Mouse (Mus musculus) kidney, embryonic 15.5 days (tissue): ENCODE measurements around the gene 1700019D03Rik. TPM values are rescaled to one million over a fixed set of nuclear protein-coding genes. Genes with fewer than 3 reads are reported as not detected.

Source experiments
- ATAC-seq: fragments of 200-750 bp; cut with Nextera tagmentation; replicated peaks from 2 replicates; pipeline ENCODE4 v1.8.0; 2017; ENCODE audit warnings: moderate TSS enrichment; ENCODE audit not compliant: low FRiP score
- H3K27ac ChIP-seq: fragments of 300-500 bp; sonication (generic); 2 replicates; pipeline ENCODE4 v1.5.1; 2015; ENCODE audit warnings: mild to moderate bottlenecking, inconsistent platforms
- H3K27me3 ChIP-seq: fragments of 300-500 bp; sonication (generic); 2 replicates; pipeline ENCODE4 v1.6.1; 2015; ENCODE audit warnings: inconsistent platforms
- H3K36me3 ChIP-seq: fragments of 300-500 bp; sonication (generic); 2 replicates; pipeline ENCODE4 v1.6.1; 2015; ENCODE audit warnings: inconsistent platforms
- H3K4me1 ChIP-seq: fragments of 300-500 bp; sonication (generic); 2 replicates; pipeline ENCODE4 v1.6.1; 2015; ENCODE audit warnings: inconsistent platforms
- H3K4me2 ChIP-seq: fragments of 300-500 bp; sonication (generic); 2 replicates; pipeline ENCODE4 v1.6.1; 2015; ENCODE audit warnings: moderate library complexity, mild to moderate bottlenecking, inconsistent platforms
- H3K4me3 ChIP-seq: fragments of 300-500 bp; sonication (generic); replicated peaks from 2 replicates; pipeline ENCODE4 v1.5.1; 2015; ENCODE audit warnings: mild to moderate bottlenecking, inconsistent platforms
- H3K9ac ChIP-seq: fragments of 300-500 bp; sonication (generic); 2 replicates; pipeline ENCODE4 v1.6.1; 2015; ENCODE audit warnings: mild to moderate bottlenecking, inconsistent platforms
- H3K9me3 ChIP-seq: fragments of 300-500 bp; sonication (generic); replicated peaks from 2 replicates; pipeline ENCODE4 v1.6.1; 2016; ENCODE audit warnings: inconsistent platforms
- WGBS: fragments of 180-500 bp; shearing (Covaris S2); methylation state at CpG from one replicate; pipeline ENCODE4 v1.1.7; 2015; ENCODE audit warnings: mixed read lengths; 5-methylcytosine and 5-hydroxymethylcytosine counted together
- polyA plus RNA-seq: library from polyadenylated mRNA; unstranded; fragments of >200 nt; fragmentation: Nextera tagmentation; extraction: Ambion mirVana; gene quantifications from 2 replicates; pipeline ENCODE4 v1.2.1, GENCODE M21; 2015

Gene 1700019D03Rik
- 8.5 and 8.6 TPM in 2 replicates for polyA plus RNA-seq

DNA sequence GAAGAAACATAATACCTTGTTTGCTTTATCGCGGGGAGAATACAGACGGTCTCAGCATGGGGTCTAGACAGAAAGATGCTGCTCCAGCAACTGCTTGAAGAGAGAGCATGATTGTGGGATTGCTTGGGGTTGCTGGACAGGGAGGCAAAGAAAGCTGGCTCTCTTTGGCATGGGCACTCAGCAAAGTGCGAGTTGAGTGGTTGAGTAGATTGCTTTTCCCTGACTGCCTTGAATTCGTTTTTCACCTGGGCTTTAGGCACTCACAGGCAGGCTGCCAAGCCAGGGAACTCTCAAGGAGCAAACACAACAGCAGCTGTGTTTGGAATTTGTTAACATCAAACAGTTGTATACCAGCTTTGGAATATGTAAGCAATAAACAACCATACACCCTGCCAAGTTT is at the start of gene 1700019D03Rik:
TSS of gene 1700019D03Rik (minus strand) at position 101 of the 400 bp plus-strand sequence.
- no peak within 1 kb of the TSS for H3K4me2 ChIP-seq
- no peak within 1 kb of the TSS for H3K9ac ChIP-seq
- no peaks in the 10 kb centered on the region for H3K27me3 ChIP-seq
- no peak within 1 kb of the TSS for H3K4me3 ChIP-seq
- H3K9me3 ChIP-seq = no peaks in the 10 kb centered on the region
- no peak for ATAC-seq
- 65% methylated on average over 5 of the region's 5 CpGs for WGBS
- H3K36me3 ChIP-seq = no peaks in the 10 kb centered on the region
- no peaks in the 10 kb centered on the region for H3K4me1 ChIP-seq
- H3K27ac ChIP-seq = no peak within 1 kb of the TSS

- H3K4me3 ChIP-seq = no peak overlapping the region
- H3K4me1 ChIP-seq = peaks cover 10% of the 10 kb centered on the region
- no peaks in the 10 kb centered on the region for H3K36me3 ChIP-seq
- no peak overlapping the region for H3K4me2 ChIP-seq
- no peaks in the 10 kb centered on the region for H3K9me3 ChIP-seq
- ATAC-seq = no peak
- no peaks in the 10 kb centered on the region for H3K27me3 ChIP-seq
- 75% methylated on average over 4 of the region's 4 CpGs for WGBS
- no peak overlapping the region for H3K9ac ChIP-seq
- H3K27ac ChIP-seq = no peak overlapping the region
Observed at GRCm38 (mm10) chr1:53063921-53064320, 43.9 kb upstream of the 1700019D03Rik start.

DNA sequence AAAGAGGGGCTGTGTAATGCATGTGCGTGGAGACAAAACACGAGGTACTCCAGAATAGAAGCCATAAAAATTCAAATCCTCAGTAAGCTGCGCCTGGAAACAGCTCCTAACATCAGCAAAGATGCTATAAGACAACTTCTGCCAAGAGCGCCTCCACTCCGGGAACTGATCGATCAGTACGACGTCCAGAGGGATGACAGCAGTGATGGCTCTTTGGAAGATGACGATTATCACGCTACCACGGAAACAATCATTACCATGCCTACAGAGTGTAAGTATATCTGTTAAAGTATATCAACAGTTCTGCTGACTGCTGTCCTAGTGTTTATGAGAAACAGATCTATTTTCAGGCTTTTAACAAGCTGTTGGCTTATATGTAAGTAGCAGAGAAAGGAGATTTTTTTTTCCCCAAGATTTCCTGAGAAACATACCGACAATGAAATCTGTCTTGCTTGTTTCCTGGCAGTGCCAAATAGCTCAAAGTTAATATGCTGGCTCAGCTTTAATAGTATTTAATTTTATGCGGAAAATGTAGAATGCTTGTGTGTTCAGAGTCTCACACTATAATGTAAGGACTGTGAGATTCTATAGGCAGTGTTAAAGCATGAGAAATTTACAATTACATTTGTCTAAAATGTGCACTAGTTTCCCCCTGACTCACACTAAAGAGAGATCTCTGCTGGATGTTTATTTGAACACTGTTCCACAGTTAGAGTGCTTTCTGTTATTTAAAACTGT is 42.1 kb upstream of the 1700019D03Rik start:
- H3K9ac ChIP-seq = no peak overlapping the region
- no peaks in the 10 kb centered on the region for H3K36me3 ChIP-seq
- WGBS = 78% methylated on average over 13 of the region's 13 CpGs

GRCm38 (mm10) chr1:53061340-53061739 is 41.4 kb upstream of the 1700019D03Rik start, which contains the start of gene Mstn:
Gene Mstn, plus strand, starts transcription at chr1:53061640.
- H3K9ac ChIP-seq = no peak within 1 kb of the TSS
- peak within 1 kb of the TSS; percentile 30; the same call in 1 of the 2 replicates for H3K4me2 ChIP-seq
- WGBS = 38% methylated on average over 6 of the region's 6 CpGs

More for the DNA sequence above, 42.1 kb upstream of the 1700019D03Rik start:
- Histone ChIP-seq H3K4me1 (peaks cover 10% of the 10 kb centered on the region), H3K4me2 (peak overlapping the region; percentile 30; the same call in 1 of the 2 replicates), H3K27ac (no peak overlapping the region), H3K9me3 (no peaks in the 10 kb centered on the region), H3K27me3 (no peaks in the 10 kb centered on the region), H3K4me3 (no peak overlapping the region)
- ATAC-seq = no peak

DNA sequence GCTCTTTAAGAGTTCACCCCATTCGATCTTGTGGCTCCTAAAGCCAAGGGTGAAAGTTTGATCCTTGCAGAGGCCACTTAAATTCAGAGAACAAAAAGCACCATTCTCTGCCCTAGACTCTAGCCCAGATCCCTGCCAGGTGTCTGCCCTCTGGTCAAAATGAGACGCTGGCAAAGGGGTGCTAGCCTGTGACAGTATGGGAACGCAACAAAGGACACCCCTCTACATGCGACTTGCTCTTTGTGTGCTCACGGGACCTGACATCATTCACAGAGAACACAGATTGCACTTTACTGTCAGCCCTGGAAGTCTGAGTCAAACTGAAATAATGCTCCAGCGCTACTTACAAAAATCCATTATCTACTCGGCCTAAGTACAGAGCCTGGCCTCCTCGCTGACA is 40.5 kb upstream of the 1700019D03Rik start:
- no peak for ATAC-seq
- WGBS = 59% methylated on average over 8 of the region's 8 CpGs
- H3K27ac ChIP-seq = no peak overlapping the region
- H3K9me3 ChIP-seq = no peaks in the 10 kb centered on the region
- no peak overlapping the region for H3K4me2 ChIP-seq
- no peaks in the 10 kb centered on the region for H3K27me3 ChIP-seq
- peaks cover 10% of the 10 kb centered on the region for H3K4me1 ChIP-seq
- H3K36me3 ChIP-seq = no peaks in the 10 kb centered on the region
- H3K4me3 ChIP-seq = no peak overlapping the region
- H3K9ac ChIP-seq = no peak overlapping the region

More at GRCm38 (mm10) chr1:53061340-53061739, 41.4 kb upstream of the 1700019D03Rik start, which contains the start of gene Mstn:
- no peaks in the 10 kb centered on the region for H3K27me3 ChIP-seq
- no peaks in the 10 kb centered on the region for H3K9me3 ChIP-seq
- no peak within 1 kb of the TSS for H3K27ac ChIP-seq
- no peak for ATAC-seq
- H3K4me3 ChIP-seq = no peak within 1 kb of the TSS
- no peaks in the 10 kb centered on the region for H3K36me3 ChIP-seq
- peaks cover 10% of the 10 kb centered on the region for H3K4me1 ChIP-seq

DNA sequence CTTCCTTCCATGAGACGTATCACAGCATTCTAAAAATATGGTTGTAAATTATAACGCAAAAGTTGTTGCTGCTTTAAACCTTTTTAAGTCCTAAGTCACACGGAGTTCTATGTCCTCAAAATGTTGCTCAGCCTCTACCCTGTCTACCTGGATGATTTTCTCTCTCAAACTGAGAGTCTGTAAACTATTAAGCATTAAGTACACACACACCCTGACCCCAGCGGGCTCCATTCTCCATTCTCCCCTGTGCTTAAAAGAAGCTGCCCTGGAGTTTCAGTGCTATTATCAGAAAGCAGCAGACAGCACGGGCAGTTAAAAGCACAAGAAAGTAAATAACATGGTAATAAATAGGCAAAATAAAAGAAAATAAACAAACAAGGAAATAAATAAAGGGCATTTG is 39.1 kb upstream of the 1700019D03Rik start:
- no peak for ATAC-seq
- H3K4me1 ChIP-seq = peaks cover 10% of the 10 kb centered on the region
- no peak overlapping the region for H3K9ac ChIP-seq
- H3K36me3 ChIP-seq = no peaks in the 10 kb centered on the region
- 63% methylated on average over 5 of the region's 5 CpGs for WGBS
- H3K4me2 ChIP-seq = no peak overlapping the region
- H3K9me3 ChIP-seq = no peaks in the 10 kb centered on the region
- no peak overlapping the region for H3K27ac ChIP-seq
- H3K27me3 ChIP-seq = no peaks in the 10 kb centered on the region
- no peak overlapping the region for H3K4me3 ChIP-seq

DNA sequence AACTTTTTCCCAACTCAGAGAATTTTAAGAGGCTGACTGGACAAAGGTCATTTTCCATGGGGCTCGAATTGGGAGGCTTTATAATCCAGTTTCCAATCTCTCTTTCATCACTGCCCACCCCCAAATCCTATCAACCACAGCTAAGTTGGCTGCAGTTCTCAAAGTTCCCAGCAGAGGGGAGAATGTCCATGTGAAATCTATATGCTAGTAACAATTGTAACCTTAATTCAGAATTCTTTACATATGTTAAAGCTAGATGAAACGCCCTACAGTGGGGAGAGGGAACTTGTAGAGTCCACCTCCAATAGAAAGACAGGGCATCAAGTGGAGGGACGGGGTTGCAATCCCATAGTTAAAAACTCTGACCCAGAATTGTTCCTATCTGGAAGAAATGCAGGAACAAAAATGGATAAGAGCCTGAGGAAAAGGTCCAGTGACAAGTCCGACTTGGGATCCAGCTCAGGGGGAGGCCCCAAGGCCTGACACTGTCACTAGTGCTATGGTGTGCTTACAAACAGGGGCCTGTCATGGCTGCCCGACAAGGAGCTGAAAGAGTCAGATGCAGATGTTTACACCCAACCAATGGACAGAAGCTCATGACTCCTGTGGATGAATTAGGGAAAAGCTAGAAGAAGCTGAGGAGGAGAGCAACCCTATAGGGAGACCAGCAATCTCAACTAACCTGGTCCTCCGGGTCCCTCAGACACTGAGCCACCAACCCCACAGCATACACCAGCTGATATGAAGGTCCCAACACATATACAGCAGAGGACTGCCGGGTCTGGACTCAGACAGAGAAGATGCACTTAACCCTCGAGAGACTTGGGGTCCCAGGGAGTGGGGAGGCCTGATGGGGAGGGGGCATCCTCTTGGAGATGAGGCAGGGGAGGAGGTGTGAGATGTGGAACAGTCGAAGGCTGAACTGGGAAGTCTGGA is 33.4 kb upstream of the 1700019D03Rik start:
- Histone ChIP-seq H3K27me3 (no peaks in the 10 kb centered on the region), H3K9ac (no peak overlapping the region), H3K4me1 (no peaks in the 10 kb centered on the region), H3K4me2 (no peak overlapping the region), H3K4me3 (no peak overlapping the region), H3K27ac (no peak overlapping the region), H3K36me3 (no peaks in the 10 kb centered on the region), H3K9me3 (no peaks in the 10 kb centered on the region)
- no peak for ATAC-seq
- WGBS = 44% methylated on average over 9 of the region's 9 CpGs

DNA sequence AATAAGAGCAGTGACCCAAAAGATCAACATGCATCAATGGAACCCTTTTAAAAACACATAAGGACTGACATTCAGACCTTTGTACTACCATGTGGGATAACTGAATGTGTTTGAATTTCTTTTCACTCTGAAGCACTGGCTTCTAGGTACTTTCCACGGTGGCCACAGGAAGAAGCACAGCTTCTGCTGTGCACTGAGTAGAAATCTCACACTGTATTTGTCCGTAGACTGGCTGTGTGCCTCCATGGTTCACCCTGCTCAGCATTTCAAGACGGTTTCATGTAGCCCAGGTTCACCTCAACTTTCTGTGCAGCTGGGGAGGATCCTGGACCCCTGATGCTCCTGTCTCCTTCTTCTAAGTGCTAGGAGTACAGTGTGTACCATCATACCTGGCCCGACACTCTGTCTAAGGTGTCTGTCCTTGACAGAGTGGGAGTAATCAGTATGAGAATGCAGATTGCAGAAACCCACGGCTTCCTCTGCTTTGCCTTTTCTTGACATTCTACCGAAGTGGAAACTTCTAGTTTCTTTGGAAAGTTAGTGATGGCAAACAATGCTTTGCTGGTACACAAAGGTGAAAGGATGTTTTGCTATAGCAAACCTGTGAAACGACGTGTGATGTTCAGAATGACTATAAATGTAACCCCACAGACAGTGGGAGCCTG is 29.9 kb upstream of the 1700019D03Rik start:
- Histone ChIP-seq H3K9me3 (no peaks in the 10 kb centered on the region), H3K4me3 (no peak overlapping the region), H3K4me2 (no peak overlapping the region), H3K36me3 (no peaks in the 10 kb centered on the region), H3K27ac (no peak overlapping the region), H3K4me1 (no peaks in the 10 kb centered on the region), H3K9ac (no peak overlapping the region), H3K27me3 (no peaks in the 10 kb centered on the region)
- no peak for ATAC-seq
- 80% methylated on average over 8 of the region's 8 CpGs for WGBS

DNA sequence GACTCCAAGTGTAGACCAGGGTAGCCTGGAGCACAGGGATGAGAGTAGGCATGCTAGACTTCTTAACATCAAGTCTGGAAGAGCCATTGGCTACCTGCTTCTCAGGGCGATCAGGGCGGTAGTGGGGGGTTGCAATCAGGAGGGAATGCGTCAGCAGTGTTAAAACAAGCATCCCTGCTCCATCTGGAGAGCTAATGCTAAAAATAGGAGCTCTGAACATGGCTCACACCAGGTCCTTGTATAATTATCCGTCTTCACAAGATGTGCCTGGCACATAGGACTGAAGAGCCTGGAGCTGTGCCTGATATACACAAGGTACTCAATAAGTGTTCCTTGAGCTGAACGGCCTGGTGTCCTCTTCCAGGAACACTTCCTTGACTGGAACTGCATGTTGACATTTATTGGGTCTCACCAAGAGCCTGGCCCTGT is 17.5 kb upstream of the 1700019D03Rik start:
- Histone ChIP-seq H3K9me3 (no peaks in the 10 kb centered on the region), H3K36me3 (no peaks in the 10 kb centered on the region)

DNA sequence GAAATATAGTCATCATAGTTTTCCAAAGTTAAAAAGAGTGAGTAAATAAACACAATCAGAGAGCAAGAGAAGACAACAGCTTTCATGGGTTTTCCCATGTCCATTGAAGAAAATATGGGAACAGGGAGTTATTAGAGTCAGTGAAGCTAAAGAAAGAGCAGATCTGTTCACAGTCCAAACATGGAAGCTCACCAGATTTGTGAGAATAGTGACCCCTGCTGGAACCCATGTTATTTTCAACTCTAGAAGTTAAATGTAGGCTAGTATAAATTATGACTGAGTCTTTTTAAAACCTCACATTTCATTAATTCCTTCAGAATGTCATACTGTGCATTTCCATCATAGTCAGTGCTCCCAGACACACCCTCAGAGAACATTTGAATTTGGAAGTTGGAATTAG is 12.6 kb upstream of the 1700019D03Rik start:
- Histone ChIP-seq H3K36me3 (no peaks in the 10 kb centered on the region), H3K27me3 (no peaks in the 10 kb centered on the region), H3K4me3 (no peak overlapping the region), H3K9ac (no peak overlapping the region), H3K4me1 (no peaks in the 10 kb centered on the region), H3K9me3 (no peaks in the 10 kb centered on the region), H3K27ac (no peak overlapping the region), H3K4me2 (no peak overlapping the region)
- ATAC-seq = no peak

More for the DNA sequence above, 17.5 kb upstream of the 1700019D03Rik start:
- H3K4me1 ChIP-seq = no peaks in the 10 kb centered on the region
- H3K4me2 ChIP-seq = no peak overlapping the region
- no peaks in the 10 kb centered on the region for H3K27me3 ChIP-seq
- H3K4me3 ChIP-seq = no peak overlapping the region
- H3K9ac ChIP-seq = no peak overlapping the region
- ATAC-seq = no peak
- H3K27ac ChIP-seq = no peak overlapping the region
- WGBS = 83% methylated on average over 5 of the region's 5 CpGs

- Histone ChIP-seq H3K27me3 (no peaks in the 10 kb centered on the region), H3K4me1 (no peaks in the 10 kb centered on the region), H3K4me3 (no peak overlapping the region), H3K4me2 (no peak overlapping the region), H3K9me3 (no peaks in the 10 kb centered on the region), H3K27ac (no peak overlapping the region), H3K36me3 (no peaks in the 10 kb centered on the region), H3K9ac (no peak overlapping the region)
- WGBS = 62% methylated on average over 3 of the region's 3 CpGs
- no peak for ATAC-seq
Observed at GRCm38 (mm10) chr1:53018746-53019505, 1.1 kb downstream of the 1700019D03Rik start.
